Mouse (Mus musculus) CD8-positive naive resting alpha-beta T cell, adult 57 days (primary cell): ENCODE results near the gene Fam53b. TPM values are rescaled to one million over a fixed set of nuclear protein-coding genes. Genes with fewer than 3 reads are reported as not detected.

Experiments used
- total RNA-seq: library from RNA; stranded (reverse); gene quantifications from one replicate; pipeline ENCODE4 v1.2.4, GENCODE M21; 2023

The Fam53b gene
- total RNA-seq: 111 TPM

DNA sequence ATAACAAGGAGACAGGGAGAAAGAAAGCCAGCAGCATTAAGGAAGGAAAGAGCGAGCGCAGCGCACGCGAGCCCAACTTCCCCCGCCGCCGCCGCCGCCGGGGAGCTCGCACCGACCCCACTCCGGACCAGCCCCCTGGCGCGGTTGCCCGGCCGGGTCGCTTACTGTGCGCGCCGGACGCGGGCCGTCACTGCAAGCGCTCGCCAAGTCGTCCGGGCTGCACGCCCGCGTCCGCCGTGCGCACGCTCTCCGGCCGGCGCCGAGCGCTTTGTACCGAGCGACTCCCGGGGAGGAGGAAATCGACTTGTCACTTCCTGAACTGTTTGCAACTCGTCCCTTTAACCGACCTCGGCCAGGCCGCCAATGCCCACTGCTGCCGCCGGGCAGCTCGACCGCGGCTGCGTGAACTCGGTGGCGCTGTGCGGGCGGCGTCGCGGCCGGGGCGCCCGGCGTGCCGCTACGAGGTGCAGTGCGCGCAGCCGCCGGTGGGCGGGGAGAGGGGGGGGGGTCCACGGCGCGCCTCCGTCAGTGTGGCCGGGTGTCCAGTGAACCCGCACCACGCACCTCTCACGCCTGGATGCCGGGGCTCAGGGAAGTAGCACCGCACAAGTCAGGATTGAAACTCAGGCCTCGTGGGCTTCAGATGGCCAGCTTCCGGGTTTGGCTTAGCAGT lies at the start of gene Fam53b:
TSS of gene Fam53b (minus strand) at position 471 of the 673 bp plus-strand sequence.

DNA sequence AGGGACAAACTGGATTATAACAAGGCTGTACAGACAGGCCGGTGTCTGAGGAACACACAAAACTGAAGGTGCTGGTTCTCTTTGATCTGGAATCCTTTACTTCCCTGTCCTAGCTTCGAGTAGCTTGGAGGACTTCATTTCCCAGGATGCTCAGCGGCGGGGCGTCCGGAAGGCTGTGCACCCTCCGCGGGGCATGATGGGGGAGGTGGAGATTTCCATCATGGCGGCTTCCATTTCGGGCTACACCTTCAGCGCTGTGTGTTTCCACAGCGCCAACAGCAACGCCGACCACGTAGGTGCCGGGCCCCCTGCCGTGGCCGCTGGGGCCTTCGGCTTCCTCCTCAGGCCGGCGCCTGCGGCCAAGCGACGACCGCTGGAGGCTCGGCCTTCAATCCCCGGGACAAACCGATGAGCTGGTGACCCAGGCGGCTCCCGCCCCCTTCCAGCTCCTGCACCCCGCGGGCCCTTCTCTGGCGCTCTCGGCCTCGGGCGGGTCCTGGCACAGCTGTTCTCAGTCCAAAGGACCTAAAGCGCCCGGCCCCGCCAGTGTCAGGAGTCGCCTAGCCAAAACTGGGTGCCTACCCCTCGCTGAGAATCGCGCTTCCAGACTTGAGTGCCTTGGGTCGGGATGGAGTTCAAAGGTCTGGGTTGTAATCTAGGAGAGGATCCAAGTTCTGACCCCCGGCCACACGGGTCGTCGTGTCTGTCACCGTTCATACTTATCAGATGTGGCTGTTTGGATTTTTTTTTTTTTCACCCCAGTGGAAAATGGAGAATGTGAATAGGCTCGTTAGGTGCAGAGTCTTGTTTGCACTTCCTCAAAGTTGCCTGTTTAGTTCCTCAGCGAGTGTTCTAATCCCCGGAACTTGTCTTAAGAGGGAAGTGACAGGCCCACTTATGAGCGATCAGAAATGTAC lies 45.6 kb upstream of the Fam53b start, which contains the start of gene Abraxas2:
TSS of gene Abraxas2 (plus strand) at position 184 of the 917 bp plus-strand sequence.

GRCm38 (mm10) chr7:132852173-132852844 lies 38.6 kb upstream of the Fam53b start, which contains the start of gene Eef1akmt2:
Gene Eef1akmt2, minus strand, starts transcription at chr7:132852673.

Other genes with a start within 250 kb of the Fam53b start
- 72.5 TPM for gene Oat, start 237.5 kb downstream of the Fam53b start, total RNA-seq
- not detected for gene Nkx1-2, start 214.2 kb downstream of the Fam53b start, total RNA-seq
- gene Lhpp, start 203.2 kb downstream of the Fam53b start, total RNA-seq: 1.8 TPM
- gene Eef1akmt2, start 38.8 kb upstream of the Fam53b start, total RNA-seq: 34.7 TPM
- 31.1 TPM for gene Abraxas2, start 45.3 kb upstream of the Fam53b start, total RNA-seq
- gene Zranb1, start 117.3 kb upstream of the Fam53b start, total RNA-seq: 32.7 TPM